Mouse (Mus musculus): Measurements from ENCODE around the gene Ext2. TPM values are rescaled to one million over a fixed set of nuclear protein-coding genes. Genes with fewer than 3 reads are reported as not detected.

The Ext2 gene
- polyA plus RNA-seq, 2 experiments = 80.7 to 115 TPM

- no peak overlapping the region for H3K9ac ChIP-seq (ENCODE audit: low read depth, low read length, severe bottlenecking)
- H3K27ac ChIP-seq (replicated peaks; ENCODE audit: low read depth, low read length) = no peak overlapping the region
- H3K9me3 ChIP-seq (ENCODE audit: control insufficient read depth, low read length) = no peaks in the 10 kb centered on the region
- DNase-seq (ENCODE audit: low spot score) (no peak), ATAC-seq (ENCODE audit: low FRiP score, low read depth) (no peak)
- peaks cover 26% of the 10 kb centered on the region for H3K36me3 ChIP-seq (ENCODE audit: control insufficient read depth, insufficient read depth, low read length)
- 93% methylated on average over 3 of the region's 3 CpGs for WGBS
- H3K4me2 ChIP-seq (replicated peaks; ENCODE audit: low read depth, low read length, severe bottlenecking) = no peak overlapping the region
- no peak for TF ChIP-seq POLR2A (IDR thresholded peaks at IDR 0.05; ENCODE audit: borderline replicate concordance, extremely low read depth, insufficient read depth, insufficient read length)
- no peaks in the 10 kb centered on the region for H3K27me3 ChIP-seq (ENCODE audit: control insufficient read depth, insufficient read depth, low read length)
- H3K4me3 ChIP-seq (replicated peaks; ENCODE audit: low read length) = no peak overlapping the region
- no peaks in the 10 kb centered on the region for H3K4me1 ChIP-seq (ENCODE audit: control insufficient read depth, insufficient read depth, low read length)
Measured at GRCm38 (mm10) chr2:93760389-93760788, 62.0 kb downstream of the Ext2 start.

- ATAC-seq (ENCODE audit: low FRiP score, low read depth) (no peak), DNase-seq (ENCODE audit: low spot score) (no peak)
- Histone ChIP-seq H3K4me3 (replicated peaks; ENCODE audit: low read length) (no peak overlapping the region), H3K4me2 (replicated peaks; ENCODE audit: low read depth, low read length, severe bottlenecking) (no peak overlapping the region), H3K36me3 (ENCODE audit: control insufficient read depth, insufficient read depth, low read length) (peaks cover 26% of the 10 kb centered on the region), H3K27ac (replicated peaks; ENCODE audit: low read depth, low read length) (no peak overlapping the region), H3K9ac (ENCODE audit: low read depth, low read length, severe bottlenecking) (no peak overlapping the region), H3K4me1 (ENCODE audit: control insufficient read depth, insufficient read depth, low read length) (no peaks in the 10 kb centered on the region), H3K9me3 (ENCODE audit: control insufficient read depth, low read length) (no peaks in the 10 kb centered on the region), H3K27me3 (ENCODE audit: control insufficient read depth, insufficient read depth, low read length) (no peaks in the 10 kb centered on the region)
- WGBS = 56% methylated on average over 7 of the region's 7 CpGs
- no peak for TF ChIP-seq POLR2A (IDR thresholded peaks at IDR 0.05; ENCODE audit: borderline replicate concordance, extremely low read depth, insufficient read depth, insufficient read length)
Measured at GRCm38 (mm10) chr2:93759173-93759572, 63.2 kb downstream of the Ext2 start.

GRCm38 (mm10) chr2:93758298-93758697 is 64.1 kb downstream of the Ext2 start:
- H3K4me3 ChIP-seq (replicated peaks; ENCODE audit: low read length) = no peak overlapping the region
- no peak overlapping the region for H3K27ac ChIP-seq (replicated peaks; ENCODE audit: low read depth, low read length)
- H3K9me3 ChIP-seq (ENCODE audit: control insufficient read depth, low read length) = no peaks in the 10 kb centered on the region
- no peaks in the 10 kb centered on the region for H3K4me1 ChIP-seq (ENCODE audit: control insufficient read depth, insufficient read depth, low read length)
- peaks cover 26% of the 10 kb centered on the region for H3K36me3 ChIP-seq (ENCODE audit: control insufficient read depth, insufficient read depth, low read length)
- ATAC-seq (ENCODE audit: low FRiP score, low read depth) = no peak
- DNase-seq (ENCODE audit: low spot score) = no peak
- TF ChIP-seq POLR2A (IDR thresholded peaks at IDR 0.05; ENCODE audit: borderline replicate concordance, extremely low read depth, insufficient read depth, insufficient read length) = no peak
- H3K4me2 ChIP-seq (replicated peaks; ENCODE audit: low read depth, low read length, severe bottlenecking) = no peak overlapping the region
- H3K9ac ChIP-seq (ENCODE audit: low read depth, low read length, severe bottlenecking) = no peak overlapping the region
- no peaks in the 10 kb centered on the region for H3K27me3 ChIP-seq (ENCODE audit: control insufficient read depth, insufficient read depth, low read length)
- WGBS = 68% methylated on average over 6 of the region's 6 CpGs

- no peak overlapping the region for H3K4me2 ChIP-seq (replicated peaks; ENCODE audit: low read depth, low read length, severe bottlenecking)
- no peak overlapping the region for H3K9ac ChIP-seq (ENCODE audit: low read depth, low read length, severe bottlenecking)
- H3K27ac ChIP-seq (replicated peaks; ENCODE audit: low read depth, low read length) = no peak overlapping the region
- H3K4me3 ChIP-seq (replicated peaks; ENCODE audit: low read length) = no peak overlapping the region
- DNase-seq (ENCODE audit: low spot score) (no peak), ATAC-seq (ENCODE audit: low FRiP score, low read depth) (no peak)
- H3K36me3 ChIP-seq (ENCODE audit: control insufficient read depth, insufficient read depth, low read length) = no peaks in the 10 kb centered on the region
- H3K27me3 ChIP-seq (ENCODE audit: control insufficient read depth, insufficient read depth, low read length) = no peaks in the 10 kb centered on the region
- no peak for TF ChIP-seq POLR2A (IDR thresholded peaks at IDR 0.05; ENCODE audit: borderline replicate concordance, extremely low read depth, insufficient read depth, insufficient read length)
- no peaks in the 10 kb centered on the region for H3K4me1 ChIP-seq (ENCODE audit: control insufficient read depth, insufficient read depth, low read length)
- 86% methylated on average over 2 of the region's 2 CpGs for WGBS
- H3K9me3 ChIP-seq (ENCODE audit: control insufficient read depth, low read length) = no peaks in the 10 kb centered on the region
Measured at GRCm38 (mm10) chr2:93754366-93754765, 68.0 kb downstream of the Ext2 start.

- Histone ChIP-seq H3K4me3 (replicated peaks; ENCODE audit: low read length) (no peak overlapping the region), H3K9me3 (ENCODE audit: control insufficient read depth, low read length) (no peaks in the 10 kb centered on the region), H3K36me3 (ENCODE audit: control insufficient read depth, insufficient read depth, low read length) (no peaks in the 10 kb centered on the region), H3K4me1 (ENCODE audit: control insufficient read depth, insufficient read depth, low read length) (no peaks in the 10 kb centered on the region), H3K9ac (ENCODE audit: low read depth, low read length, severe bottlenecking) (no peak overlapping the region), H3K4me2 (replicated peaks; ENCODE audit: low read depth, low read length, severe bottlenecking) (no peak overlapping the region), H3K27ac (replicated peaks; ENCODE audit: low read depth, low read length) (no peak overlapping the region), H3K27me3 (ENCODE audit: control insufficient read depth, insufficient read depth, low read length) (no peaks in the 10 kb centered on the region)
- no peak for TF ChIP-seq POLR2A (IDR thresholded peaks at IDR 0.05; ENCODE audit: borderline replicate concordance, extremely low read depth, insufficient read depth, insufficient read length)
- ATAC-seq (ENCODE audit: low FRiP score, low read depth) (no peak), DNase-seq (ENCODE audit: low spot score) (no peak)
- WGBS = 72% methylated on average over 6 of the region's 6 CpGs
Measured at GRCm38 (mm10) chr2:93753147-93753758, 69.1 kb downstream of the Ext2 start.

All from limb, embryonic 14.5 days (tissue).